Mouse (Mus musculus) liver, postnatal 0 days (tissue): Measurements from ENCODE around the gene Ptch2.

Experiments
- CTCF ChIP-seq: sonication (generic); IDR thresholded peaks from 2 replicates; pipeline ENCODE4 v1.5.1; 2016; ENCODE audit warnings: antibody characterized with exemption, low read depth
- EP300 ChIP-seq: IDR thresholded peaks from 2 replicates; pipeline ENCODE4 v1.6.1; 2016; ENCODE audit warnings: antibody characterized with exemption, low read depth, mild to moderate bottlenecking

DNA sequence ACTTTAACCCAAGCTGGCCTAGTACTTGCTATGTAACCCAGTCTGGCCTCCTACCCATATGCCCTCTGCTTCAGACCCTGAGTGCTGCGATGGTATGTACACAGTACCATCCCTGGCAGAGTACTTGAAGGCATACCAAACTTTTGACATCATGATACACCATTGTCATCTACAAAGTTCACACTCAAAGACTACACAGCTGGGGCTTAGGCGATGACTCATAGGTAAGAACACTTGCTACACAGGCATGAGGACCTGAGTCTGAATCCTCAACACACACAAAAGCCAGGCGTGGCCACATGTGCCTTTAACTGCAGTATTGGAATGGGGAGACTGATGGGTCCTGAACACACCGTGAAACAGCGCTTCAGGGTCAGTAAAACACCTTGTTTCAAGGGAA lies 24.7 kb upstream of the Ptch2 start:
- TF ChIP-seq CTCF (no peak), EP300 (no peak)
